Mouse (Mus musculus) hematopoietic multipotent progenitor cell, adult 10-12 weeks (in vitro differentiated cells): ENCODE measurements around the gene Sowaha. TPM values are rescaled to one million over a fixed set of nuclear protein-coding genes. Genes with fewer than 3 reads are reported as not detected.

ENCODE experiments used
- polyA plus RNA-seq: library from polyadenylated mRNA; stranded (reverse); fragments of >175 nt; gene quantifications from 2 replicates; pipeline ENCODE4 v1.2.3, GENCODE M21; 2012; ENCODE audit warnings: low replicate concordance

The Sowaha gene
- polyA plus RNA-seq: 0.83 and 6.3 TPM in 2 replicates

GRCm38 (mm10) chr11:53479783-53480301, at the start of gene Sowaha, which contains the start of gene Gm9945:
TSS of gene Sowaha (minus strand) at chr11:53480274.
TSS of gene Gm9945 (plus strand) at chr11:53480166.

GRCm38 (mm10) chr11:53519207-53520121, 39.4 kb upstream of the Sowaha start, which contains the start of gene Sept8:
TSS of gene Sept8 (plus strand) at chr11:53519257.

GRCm38 (mm10) chr11:53469968-53470695, 9.9 kb downstream of the Sowaha start, which contains the start of gene Gm9837:
TSS of gene Gm9837 (minus strand) at chr11:53470479.

GRCm38 (mm10) chr11:53456474-53457371, 23.4 kb downstream of the Sowaha start, which contains the start of the genes Gm10447 and Shroom1:
TSS of gene Gm10447 (minus strand) at chr11:53457110.
TSS of gene Shroom1 (plus strand) at chr11:53457205.

GRCm38 (mm10) chr11:53430670-53431346, 49.3 kb downstream of the Sowaha start, which contains the start of the genes Uqcrq and Gdf9:
TSS of gene Uqcrq (minus strand) at chr11:53430831.
TSS of gene Gdf9 (plus strand) at chr11:53431023.

Other genes with a start within 250 kb of the Sowaha start
- 23.0 and 23.9 TPM in 2 replicates for gene Hspa4, start 179.8 kb downstream of the Sowaha start, polyA plus RNA-seq
- gene Zcchc10, start 155.6 kb downstream of the Sowaha start, polyA plus RNA-seq: 0.71 and 1.5 TPM in 2 replicates
- gene Aff4, start 129.4 kb downstream of the Sowaha start, polyA plus RNA-seq: 7.9 and 8.0 TPM in 2 replicates
- not detected in 2 replicates for gene Leap2, start 57.1 kb downstream of the Sowaha start, polyA plus RNA-seq
- gene Uqcrq, start 49.4 kb downstream of the Sowaha start, polyA plus RNA-seq: 64.2 and 119 TPM in 2 replicates
- gene Gdf9, start 49.3 kb downstream of the Sowaha start, polyA plus RNA-seq: 0.14 and 0.24 TPM in 2 replicates
- not detected in 2 replicates for gene Gm10447, start 23.2 kb downstream of the Sowaha start, polyA plus RNA-seq
- gene Shroom1, start 23.1 kb downstream of the Sowaha start, polyA plus RNA-seq: 0.13 and 0.28 TPM in 2 replicates
- gene Gm9837, start 9.8 kb downstream of the Sowaha start, polyA plus RNA-seq: not detected in 2 replicates
- not detected in 2 replicates for gene Gm9945, start 108 bp downstream of the Sowaha start, polyA plus RNA-seq
- 9.5 and 20.4 TPM in 2 replicates for gene Sept8, start 39.0 kb upstream of the Sowaha start, polyA plus RNA-seq
- 1.5 and 3.1 TPM in 2 replicates for gene Kif3a, start 87.1 kb upstream of the Sowaha start, polyA plus RNA-seq
- 0.38 TPM in 1 of 2 replicates, not detected in the other for gene Il4, start 138.4 kb upstream of the Sowaha start, polyA plus RNA-seq
- gene Il13, start 154.4 kb upstream of the Sowaha start, polyA plus RNA-seq: 0.15 and 0.26 TPM in 2 replicates
- 8.4 and 9.3 TPM in 2 replicates for gene Rad50, start 227.0 kb upstream of the Sowaha start, polyA plus RNA-seq
- not detected in 2 replicates for gene Il5, start 240.5 kb upstream of the Sowaha start, polyA plus RNA-seq